Mouse (Mus musculus) right cerebral cortex, postnatal 36 days (tissue): ENCODE data around the gene Pnmt.
"Not testable (repeated sequence)": the region's sequence is repeated elsewhere in the genome, so short reads cannot be mapped to it uniquely, and the experiment has no call there.

Source experiments
- DNase-seq, 2 experiments: peaks; one replicate each; pipeline ENCODE4 v3.0.0; 2022; ENCODE audit warnings: low spot score in 2 of 2, mixed read lengths in 1 of 2

Gene Pnmt

DNA sequence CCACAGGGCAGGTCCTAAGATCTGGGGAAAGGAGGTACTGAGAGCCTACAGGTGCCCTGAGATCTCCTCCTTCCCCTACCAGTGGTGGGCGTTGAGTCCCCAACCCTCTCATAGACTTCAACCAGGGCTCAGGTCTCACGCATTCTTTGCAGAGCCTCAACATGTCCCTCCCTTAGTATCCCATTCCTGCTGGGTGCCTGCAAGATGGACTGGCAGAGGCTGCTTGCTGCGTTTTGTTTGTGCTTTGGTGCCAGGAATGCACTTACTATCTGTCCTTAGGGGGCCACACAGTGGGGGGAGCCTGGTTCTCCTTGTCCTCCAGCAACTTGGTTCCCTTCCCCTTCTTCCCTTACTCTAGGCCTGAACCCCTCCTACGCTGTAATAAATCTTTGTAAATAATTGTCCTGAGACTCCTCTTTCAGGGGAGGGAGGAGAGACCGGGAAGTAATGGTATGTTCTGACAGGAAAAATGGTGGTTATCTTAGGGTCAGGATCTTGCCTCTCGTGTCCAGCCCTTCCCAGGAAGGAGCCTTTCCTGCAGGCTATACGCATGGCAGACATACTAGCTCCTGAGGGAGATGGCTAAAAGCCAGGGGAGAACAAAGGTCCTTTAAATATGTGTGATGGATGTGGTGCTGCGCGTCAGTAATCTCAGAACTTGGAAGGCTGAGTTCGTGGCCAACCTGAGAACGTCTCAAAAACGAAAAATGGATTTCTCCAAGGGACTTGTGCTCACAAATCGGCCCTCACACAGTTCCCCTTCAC, 28.7 kb upstream of the Pnmt start:
- no peak for DNase-seq

DNA sequence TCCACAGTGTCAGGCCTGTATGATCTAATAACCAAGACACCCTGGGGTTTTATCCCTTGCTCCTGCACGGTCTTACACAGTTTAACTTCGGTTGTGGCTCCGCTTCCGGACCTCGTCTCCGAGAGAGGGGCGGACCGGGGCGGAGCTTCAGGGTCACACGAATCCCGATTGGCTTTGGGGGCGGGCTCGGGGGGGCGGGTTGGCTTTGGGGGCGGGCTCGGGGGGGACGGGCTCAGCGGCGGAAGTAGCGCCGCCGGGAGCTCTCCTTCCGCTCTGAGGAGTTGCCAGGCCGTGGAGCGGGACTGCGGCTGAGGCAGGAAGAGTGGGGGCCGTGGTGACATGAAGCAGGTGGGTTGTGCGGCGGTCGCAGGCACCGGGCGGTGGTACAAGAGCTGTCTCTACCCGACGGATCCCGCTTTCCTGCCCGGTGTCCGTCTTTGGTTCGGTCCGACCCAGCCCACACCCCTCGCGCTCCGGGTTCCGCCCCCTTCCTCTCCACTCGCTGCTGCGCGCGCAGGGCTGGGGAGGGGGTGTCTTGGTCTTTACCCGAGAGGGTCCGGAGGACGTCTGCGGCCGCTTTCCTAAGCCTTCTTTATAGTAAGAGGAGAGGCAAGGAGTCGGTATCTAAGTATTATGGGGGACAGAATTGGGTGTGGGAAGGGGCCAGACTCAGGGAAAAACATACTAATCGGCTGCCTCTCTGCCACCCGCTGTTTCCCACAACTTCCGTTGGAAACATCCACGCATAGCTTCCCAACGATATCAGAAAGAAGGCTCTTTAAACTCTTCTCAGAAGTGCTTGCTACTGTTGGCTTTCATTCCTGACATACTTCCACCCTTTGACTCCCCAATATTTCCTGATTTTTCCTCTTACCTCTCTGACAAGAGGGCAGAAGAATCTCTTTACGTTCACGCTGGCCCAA, 27.8 kb upstream of the Pnmt start, which contains the start of gene Stard3:
Stard3 (plus strand) TSS at position 208 of the 923 bp plus-strand sequence.
- peak; percentile 80 to 81 for DNase-seq

DNA sequence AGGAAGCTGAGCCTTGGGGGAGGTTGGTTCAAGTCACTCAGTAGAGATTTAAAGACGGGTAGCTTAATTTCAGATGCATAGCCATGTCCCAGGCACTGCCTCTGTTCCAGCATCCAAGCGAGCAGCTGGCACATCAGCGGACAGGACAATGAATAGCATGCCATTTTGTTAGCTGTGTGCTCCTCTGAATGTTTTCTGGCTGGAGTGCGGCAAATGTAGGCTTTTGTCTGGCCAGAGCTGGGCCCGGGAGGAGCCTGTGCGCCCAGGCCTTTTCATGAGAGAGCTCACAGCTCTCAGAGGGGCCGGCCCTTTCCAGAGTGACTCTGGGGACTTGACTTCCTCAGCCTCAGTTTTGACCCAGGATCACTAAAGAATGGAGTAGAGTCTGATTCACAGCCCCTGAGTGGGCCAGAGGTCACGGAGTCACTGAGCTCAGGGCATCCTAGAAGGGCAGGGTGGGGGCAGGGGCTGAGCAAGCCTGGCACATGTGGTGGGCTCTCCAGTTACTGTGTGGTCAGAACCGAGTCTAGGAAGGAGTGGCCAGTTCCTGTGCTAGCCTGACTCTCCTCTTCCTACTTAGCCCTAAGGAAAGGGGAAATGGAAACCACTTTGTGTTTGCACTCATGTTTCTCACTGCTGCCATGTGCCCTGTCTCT, 25.3 kb upstream of the Pnmt start:
- no peak for DNase-seq

DNA sequence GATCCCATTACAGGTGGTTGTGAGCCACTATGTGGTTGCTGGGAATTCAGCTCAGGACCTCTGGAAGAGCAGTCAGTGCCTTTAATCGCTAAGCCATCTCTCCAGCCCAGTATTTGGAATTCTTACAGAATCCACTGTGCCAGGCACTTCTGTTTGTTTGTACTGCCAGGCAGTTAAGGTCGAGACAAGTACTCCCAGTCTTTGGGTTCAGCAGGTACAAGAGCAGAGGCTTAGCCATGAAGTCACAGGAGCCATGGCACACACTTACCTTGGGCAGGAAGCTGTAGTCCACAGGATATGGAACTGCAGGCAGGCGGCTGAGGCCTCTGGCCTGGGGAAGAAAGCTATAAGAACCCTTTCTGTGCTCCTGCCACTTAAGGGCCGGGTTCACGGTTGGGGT, 22.4 kb upstream of the Pnmt start:
- no peak for DNase-seq

DNA sequence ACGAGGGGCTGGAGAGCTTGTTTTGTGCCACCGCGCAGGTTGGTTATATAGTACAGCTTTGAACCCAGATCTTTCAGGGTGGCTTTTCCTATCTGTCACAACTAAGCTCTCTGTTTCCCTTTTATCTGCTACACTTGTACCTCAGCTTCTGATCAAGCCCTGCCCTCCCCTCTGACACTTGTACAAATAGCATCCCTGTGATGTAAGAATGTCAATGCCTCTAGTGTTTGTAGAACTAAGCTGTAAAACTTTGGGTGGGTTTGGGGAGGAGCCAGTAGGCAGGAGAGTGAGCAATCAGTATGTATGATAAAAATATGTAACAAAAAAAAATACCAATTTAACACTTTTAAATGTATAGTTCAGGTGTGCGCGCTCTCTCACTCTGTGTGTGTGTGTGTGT, 21.8 kb upstream of the Pnmt start:
- no peak for DNase-seq

DNA sequence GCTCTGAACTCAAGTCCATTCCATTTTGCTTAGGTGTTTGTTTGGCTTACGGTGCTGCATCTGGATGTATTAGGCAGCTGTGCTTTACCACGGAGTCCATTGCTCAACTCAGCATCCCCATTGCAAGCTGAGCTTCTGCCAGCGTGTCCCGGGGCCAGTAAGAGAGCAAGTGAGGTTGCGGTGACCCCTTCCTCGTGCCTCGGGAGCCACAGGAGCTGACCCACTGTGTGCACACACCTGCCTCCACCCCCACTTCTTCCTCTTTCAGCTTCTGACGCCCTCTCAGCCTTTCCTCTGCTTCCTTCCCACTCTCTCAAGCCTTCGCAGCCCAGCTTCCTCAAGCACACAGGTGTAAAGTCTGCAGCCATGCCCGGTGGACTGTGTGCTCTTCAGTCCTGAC, 20.0 kb upstream of the Pnmt start:
- no peak for DNase-seq

DNA sequence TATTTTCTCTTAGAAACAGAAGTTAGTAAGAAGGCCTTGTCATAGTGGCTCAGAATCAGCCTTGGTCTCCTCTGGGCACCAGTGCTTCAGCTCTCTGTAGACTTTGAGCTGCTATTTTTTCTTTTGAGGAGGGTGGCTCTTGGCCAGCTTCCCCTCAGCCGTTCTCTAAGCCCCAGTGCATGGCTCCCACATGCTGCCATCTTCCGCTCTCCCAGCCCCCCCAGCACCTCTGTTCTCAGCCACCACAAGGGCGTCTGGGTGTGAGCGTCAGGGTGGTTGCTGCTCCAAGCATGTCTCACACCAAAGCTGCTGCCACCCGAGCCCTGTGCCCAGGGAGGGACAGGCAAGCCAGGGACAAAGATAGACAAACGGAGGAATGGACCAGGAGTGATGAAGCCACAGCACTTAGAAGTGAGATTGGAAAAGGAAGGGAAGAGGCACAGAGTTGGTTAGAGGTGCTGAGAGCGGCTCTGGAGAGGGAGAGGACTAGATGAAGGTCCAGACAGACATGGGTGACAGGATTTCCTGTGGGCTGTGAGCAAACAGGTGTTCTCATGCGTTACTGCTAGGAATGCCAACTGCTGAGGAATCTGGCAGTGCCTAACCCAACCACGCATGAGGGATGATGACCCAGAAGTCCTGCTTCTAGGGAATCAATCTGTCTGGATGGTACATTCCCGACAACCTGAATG, 18.9 kb upstream of the Pnmt start:
- peak in 1 of 2 experiments; percentile 59 for DNase-seq

DNA sequence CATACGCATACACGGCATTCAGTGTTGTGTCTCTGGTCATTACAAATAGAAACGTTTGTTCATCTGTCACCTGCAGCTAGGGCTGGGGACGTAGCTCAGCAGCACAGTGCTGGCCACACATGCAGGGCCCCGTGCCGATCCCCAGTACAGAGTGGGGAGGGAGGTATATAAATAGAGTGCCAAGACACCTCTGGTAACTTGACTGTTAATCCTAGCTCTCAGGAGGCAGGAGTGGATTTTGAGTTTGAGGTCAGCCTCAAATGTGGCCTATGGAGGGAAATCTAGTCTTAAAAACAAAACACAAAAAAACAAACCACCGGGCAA, 18.4 kb upstream of the Pnmt start:
- no peak for DNase-seq

DNA sequence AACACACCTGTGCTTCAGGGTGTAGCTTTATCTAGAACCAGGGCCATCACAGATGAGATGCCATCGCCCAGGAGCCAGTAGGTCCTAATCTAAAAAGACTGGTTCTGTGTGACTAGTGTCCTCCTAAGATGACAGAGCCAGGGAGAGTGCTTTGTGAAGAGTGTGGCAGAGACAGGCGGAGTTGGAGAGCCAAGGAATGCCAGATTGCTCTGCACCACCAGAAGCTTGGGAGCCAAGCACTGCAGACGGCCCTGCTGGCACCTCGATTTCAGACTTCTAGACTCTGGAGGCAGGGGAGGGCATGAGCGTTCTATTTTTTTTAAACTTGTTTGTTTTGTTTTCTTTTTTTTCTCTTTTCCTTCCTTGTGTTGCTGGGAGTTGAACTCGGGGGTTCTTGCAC, 16.9 kb upstream of the Pnmt start:
- DNase-seq: no peak

DNA sequence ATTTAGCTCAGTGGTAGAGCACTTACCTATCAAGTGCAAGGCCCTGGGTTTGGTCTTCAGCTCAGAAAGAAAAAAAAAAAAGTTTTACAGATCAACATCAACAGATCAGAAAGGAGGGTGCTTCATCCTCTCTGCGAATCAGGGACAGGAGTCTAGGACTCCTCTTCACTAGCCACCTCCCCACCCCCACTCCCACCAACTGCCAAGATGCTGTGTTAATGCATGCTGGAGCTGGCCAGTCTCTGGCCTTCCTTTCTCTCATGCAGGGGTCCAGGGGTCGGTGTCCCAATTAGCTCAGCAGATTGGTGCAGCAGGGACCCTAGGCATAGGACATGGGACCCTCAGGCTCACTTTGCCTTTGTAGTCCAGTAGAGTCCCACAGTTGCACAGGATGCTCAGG, 15.7 kb upstream of the Pnmt start:
- DNase-seq: no peak

DNA sequence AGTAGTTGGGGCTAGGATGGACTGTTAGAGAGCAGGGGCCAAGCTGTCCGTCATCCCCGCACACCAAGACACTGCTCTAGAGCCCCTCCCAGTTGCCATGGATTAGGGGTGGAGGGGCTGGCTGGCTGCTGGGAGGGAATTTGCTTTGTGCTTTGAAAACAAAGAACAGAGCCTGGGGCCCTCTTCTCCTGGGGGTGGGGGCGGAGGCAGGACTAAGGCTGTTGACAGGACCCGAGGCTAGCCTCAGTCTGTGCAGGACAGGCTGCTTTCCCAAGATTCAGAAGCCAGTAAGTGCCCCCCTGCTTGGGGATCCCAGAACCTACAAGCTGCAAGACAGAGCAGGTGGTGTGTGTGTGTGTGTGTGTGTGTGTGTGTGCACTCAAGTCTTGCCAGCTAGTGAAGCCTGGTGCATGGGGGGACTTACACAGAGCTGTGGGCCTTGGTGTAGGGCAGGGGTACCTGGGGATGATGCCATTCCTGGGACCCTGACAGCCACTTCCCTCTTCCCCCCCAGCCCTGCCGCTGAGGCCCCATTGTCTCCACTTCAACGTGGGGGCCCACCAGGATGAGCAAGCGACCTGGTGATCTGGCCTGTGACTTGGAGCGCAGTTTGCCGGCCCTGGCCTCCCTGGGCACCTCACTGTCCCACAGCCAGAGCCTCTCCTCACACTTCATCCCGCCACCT, 14.6 kb upstream of the Pnmt start:
- no peak for DNase-seq

DNA sequence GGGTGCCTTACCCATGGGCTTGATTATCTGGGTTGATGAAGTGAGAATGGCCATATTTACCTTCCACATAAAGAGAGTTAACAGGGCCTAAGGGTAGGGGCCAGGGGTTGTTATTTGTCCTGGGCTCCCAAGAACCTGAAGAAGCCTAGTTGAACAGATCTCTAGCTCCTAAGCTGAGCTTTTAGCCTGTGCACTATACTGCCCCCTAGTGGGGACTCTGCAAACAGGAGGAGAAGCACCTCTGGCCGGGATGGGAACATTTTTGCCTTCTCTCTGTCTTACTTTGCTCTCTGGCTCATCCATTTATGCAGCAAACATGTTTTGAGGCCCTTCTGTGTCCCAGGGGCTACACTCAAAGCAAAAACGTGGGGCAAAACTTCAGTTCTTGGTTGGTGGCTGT, 13.8 kb upstream of the Pnmt start:
- DNase-seq: no peak

DNA sequence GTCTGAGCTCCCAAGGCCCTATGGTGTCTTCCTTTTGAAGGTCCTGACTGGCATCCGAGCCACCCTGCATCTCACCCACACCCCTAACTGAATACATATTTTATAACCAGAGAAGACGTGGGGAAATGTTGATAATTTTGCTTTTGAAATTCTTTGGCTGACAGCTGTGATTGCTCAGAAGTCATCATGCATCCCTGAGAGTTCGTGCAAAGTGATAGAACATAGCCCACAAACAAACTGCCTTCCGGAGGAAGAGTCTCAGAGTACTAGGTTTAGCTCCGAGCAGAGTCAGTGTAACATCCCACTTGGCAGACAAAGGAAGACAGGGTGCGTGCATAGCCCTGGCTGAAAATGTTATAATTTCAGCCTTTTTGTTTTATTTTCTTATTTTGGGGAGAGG, 13.0 kb upstream of the Pnmt start:
- DNase-seq: no peak

DNA sequence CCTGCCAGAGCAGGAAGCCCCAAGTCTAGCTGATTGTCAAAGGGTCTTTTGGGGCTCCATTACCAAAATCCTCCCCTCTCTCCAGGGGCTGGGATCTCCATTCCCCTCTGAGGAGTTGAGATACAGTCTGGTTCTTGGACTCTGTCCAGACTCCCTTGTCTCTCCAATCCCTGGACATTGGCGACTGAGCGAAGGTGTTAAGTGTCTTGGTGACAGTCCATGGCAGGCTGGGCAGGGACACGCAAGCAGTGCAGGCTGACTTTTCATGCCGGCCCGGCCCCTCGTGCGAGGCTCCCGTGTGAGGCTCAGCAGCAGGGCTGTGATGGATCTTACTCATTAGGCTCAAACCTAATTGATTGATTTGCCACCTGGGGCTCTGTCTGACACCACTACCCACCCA, 12.0 kb upstream of the Pnmt start:
- DNase-seq: no peak

DNA sequence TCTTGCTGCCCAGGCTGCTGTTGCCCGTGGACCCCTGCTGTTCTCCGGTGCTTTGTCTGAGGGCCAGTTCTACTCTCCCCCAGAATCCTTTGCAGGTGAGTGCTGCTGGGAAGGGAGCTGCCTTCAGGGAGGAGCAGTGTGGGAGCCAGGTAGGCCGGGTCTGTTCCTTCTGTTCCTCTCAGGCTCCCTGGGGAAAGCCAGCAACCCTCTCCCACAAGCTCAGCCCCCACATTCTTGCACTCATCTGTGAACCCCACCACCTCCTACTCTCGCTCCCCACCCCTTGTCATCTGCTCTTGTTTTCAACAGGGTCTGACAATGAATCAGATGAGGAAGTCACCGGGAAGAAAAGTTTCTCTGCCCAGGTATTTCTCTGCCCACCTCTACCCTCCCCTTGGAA, 9.5 kb upstream of the Pnmt start:
- DNase-seq: no peak

DNA sequence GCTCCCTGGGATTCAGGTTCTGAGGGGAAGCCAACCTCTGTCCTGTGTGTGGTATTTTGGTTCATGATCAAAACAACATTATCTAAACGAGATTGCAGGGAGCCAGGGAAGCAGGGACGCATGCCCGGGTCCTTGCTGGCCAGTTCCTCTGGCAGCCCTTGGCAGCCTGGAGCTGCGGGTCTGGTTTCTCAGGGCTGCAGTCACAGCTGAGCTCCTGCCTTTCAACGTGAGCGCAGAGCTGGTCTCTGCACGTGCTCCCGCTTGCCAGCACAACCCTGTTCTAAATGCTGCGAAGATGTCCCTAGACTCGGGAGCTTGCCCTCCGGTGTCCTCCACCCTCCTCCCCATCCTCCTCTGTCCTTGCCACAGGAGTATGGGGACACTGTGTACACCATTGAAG, 8.5 kb upstream of the Pnmt start:
- DNase-seq: no peak

DNA sequence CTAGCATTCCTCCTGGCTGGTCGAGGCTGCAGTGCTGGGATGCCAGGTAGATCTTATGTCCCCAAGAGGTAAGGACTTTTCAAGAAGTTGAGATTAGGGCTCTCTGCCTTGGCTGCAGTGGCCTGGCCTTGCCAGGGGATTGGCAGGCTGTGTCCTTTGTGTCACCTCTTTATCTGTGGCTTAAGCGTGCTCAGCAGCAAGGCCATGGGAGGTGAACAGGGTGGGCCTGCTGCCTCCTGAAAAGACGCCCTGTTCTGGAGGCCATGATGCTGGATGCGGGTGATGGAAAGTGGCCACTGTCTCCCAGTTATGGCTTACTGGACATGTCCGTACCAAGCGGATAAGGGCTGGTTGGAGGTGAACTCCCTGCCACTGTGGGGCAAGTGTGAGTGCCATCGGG, 6.9 kb upstream of the Pnmt start:
- no peak for DNase-seq

DNA sequence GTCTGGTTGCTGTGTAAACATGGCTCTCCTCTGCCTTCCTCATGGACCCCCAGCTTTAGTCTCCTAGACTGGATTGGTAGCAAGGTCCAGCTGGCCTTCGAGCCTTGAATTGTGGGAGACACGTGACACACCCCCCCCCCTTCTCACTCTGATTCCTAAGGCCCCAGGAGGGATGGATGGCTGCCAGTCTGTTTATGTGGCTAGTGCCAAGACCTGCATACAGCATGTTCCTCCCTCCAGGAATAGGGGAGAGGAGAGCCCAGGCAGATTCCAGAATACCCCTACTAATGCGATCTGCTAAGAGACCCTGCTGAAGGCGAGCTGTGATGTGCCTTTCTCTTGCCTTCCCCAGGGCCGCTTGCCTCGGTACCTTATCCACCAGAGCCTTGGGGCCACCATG, 6.1 kb upstream of the Pnmt start:
- no peak for DNase-seq

DNA sequence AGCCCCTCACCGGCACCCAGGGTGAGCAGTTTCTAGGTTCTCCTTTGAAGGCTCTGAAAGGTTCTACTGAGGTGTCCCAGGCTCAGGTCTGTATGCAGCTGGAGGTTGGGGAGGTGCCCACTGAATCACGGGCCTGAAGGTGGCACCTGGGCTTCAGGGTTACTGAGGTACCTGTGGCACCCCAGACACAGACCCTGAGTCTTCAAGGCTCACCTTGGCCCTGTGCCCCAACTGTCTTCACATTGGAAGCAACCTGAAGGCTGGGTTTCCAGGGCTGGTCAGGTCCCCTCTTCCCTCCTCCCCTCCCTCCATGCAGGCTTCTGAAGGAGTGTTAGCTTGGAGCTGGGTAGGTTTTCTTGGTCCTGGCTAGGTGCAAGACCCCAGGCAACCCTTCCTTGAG, 4.6 kb upstream of the Pnmt start:
- no peak for DNase-seq

DNA sequence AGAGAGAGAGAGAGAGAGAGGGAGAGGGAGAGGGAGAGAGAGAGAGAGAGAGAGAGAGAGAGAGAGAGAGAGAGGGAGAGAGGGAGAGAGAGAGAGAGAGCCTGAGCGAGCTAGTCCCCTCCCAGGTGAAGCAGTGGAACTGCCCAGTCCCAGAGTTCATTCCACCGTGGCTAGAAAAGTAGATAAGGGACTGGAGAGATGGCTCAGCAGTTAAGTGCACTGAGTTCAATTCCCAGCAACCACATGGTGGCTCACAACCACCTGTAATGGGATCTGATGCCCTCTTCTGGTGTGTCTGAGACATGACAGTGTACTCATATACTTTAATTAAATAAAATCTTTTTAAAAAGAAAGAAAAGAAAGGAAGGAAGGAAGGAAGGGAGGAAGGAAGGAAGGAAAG, 3.8 kb upstream of the Pnmt start:
- DNase-seq: not testable (repeated sequence)

DNA sequence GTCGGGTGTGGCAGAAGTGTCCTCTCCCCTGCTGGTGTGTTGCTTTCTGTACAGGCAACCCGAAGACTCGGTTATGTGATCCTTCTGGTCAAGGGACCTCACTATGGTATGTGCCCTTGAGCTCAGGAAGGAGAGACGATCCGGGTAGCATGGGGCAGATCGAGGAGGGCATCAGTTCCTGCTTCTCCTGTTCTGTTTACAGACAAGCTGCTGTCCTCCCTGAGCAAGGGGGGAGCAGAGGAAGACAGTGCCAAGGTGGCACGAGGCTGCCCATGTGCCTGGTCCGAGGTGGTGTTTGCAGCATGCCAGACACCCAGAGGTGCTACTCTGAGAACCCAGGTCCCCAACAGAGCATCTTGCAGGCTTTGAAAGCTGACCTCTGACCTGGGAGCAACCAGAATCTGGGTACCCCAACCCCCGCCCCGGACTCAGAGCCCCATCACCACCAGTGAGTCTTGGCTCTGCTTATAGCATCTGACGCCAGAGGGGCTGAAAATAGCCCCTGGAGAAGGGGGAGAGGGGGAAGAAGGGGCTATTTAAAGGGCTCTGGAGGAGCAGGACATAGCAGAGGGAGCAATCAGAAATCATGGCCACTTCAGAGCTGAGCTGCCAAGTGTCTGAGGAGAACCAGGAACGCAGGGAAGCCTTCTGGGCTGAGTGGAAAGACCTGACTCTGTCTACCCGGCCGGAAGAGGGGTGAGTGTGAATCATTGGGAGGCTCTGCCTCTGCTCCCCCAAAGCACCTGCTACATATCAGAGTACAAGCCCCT, 2.8 kb upstream of the Pnmt start, which contains the start of gene Tcap:
Tcap (plus strand) TSS at position 551 of the 770 bp plus-strand sequence.
- no peak for DNase-seq
